Mouse (Mus musculus) liver (tissue): ENCODE results near the gene Adm.

Source experiments
- DNase-seq: peaks from one replicate; pipeline ENCODE4 v3.0.0-alpha.2; 2020; ENCODE audit warnings: mixed read lengths

Adm gene

GRCm38 (mm10) chr7:110668247-110668646 lies 40.8 kb downstream of the Adm start:
- no peak for DNase-seq

GRCm38 (mm10) chr7:110668756-110669155 lies 41.3 kb downstream of the Adm start:
- DNase-seq = no peak

- DNase-seq = no peak
Observed at GRCm38 (mm10) chr7:110671121-110671680, 43.7 kb downstream of the Adm start.
